Mouse (Mus musculus) MEL-GATA-1-ER (cell line): ENCODE data around the gene Sarm1.
"Not testable (repeated sequence)": the region's sequence is repeated elsewhere in the genome, so short reads cannot be mapped to it uniquely, and the experiment has no call there.

ENCODE experiments used
- DNase-seq: peaks from one replicate; pipeline ENCODE4 v3.0.0-alpha.2; 2012; ENCODE audit warnings: low read depth; ENCODE audit errors: extremely low read depth

Sarm1 gene

DNA sequence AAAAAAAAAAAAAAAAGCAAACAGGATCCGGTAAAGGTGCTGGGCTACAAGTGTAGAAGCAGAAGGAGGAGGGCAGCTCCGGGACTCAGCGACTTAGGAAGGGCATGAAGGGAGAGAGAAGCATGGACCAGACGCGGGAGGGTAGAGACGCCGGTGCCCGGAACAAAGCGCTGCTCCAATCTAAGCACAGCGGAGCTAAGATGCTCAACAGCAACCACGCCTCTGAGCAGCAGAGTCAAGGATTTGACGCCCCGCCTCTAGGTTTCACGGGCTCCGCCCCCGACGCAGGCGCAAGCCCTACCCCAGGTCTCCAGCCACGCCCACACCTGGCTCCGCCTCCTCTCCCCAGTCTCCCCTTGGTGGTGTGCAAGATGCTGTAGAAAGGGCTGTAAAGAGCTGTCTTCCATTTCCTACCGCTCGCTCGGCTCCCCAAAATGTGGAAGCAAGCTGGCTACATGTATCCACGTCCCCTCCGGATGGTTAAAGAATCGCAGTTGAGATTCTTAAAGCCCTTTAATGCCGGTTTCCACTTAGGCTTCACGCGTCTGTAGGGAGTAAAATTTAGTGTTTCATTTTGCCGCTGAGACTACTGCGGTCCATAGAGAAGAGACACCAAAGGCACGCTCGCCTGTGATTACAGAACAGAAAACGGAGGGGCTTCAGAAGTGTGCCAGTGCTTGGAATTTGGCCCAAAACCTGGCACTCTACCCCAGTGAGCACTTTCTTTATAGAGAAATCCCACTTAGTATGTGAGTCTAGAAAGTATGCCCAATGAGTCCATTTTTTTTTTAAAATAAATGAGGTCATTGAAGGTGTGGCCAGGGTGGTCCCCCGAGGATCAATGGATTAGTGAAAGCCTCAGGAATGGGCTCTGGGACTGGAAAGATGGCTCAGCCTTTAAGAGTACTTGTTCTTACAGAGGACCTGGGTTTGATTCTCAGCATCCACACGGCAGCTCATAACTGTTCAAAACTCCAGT is at the start of gene Sarm1:
Gene Sarm1 (minus strand): TSS at position 211 of the 979 bp plus-strand sequence.
- peak; percentile 85 for DNase-seq

DNA sequence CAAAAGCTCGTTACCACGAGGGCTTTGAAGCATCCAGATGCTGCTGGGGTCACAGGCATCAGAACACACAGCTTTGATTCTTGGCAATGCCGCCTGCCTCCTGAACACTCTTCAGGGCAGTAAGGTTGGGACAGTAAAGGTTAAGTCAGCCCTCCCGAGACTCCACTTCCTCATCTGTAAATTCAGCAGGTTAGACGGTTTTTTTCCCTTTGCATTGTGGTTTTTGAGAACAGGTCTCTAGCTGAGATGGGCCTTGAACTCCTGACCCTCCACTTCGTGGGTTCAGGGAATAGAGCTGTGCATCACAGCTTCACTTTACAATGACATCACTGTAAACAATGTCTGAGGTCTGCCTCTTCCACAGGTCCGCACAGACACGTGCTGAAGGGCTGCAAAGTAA is 47.6 kb upstream of the Sarm1 start:
- DNase-seq = no peak

DNA sequence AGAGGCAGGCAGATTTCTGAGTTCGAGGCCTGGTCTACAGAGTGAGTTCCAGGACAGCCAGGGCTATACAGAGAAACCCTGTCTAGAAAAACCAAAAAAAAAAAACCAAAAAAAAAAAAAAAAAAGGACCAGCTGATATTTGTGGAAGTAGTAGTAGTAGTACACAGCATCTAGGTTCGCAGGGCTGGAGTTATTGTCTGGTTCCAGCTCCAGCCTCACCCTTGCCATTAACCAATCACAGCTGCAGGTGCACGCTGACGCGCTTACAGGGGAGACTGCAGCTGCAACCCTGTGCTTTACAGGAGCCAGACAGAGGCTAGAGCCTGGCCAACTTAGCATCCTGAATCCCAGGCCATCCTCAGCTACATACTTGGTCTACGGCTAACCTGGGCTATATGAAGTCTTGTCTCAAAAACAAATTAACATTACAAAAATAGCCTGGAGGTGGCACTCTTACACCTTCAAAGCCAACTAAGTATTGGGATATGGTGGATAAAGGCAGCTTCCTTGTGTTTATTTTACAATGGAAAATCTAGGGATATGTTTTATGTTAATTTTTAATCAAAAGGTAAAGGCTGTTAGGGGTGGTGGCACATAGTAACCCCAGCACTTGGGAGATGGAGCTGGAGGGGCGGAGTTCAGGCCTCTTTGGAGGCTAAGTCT is 47.0 kb upstream of the Sarm1 start:
- DNase-seq = no peak

DNA sequence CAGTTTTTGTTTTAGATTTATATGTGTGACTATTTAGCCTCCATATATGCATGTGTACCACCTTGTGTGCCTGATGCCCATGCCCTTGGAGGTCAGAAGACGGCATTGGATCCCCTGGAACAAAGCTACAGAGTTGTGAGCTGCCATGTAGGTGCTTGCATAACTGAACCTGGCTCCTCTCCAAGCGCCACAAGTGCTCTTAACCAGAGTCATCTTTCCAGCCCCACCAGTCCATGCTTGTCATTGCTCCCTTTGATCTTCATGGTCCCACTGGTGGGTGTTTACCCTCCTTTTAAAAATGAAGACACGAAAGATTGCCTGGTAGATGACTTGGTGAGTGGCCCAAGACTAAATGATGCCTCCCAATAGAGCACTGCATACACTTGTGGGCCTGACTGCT is 42.8 kb upstream of the Sarm1 start:
- no peak for DNase-seq

DNA sequence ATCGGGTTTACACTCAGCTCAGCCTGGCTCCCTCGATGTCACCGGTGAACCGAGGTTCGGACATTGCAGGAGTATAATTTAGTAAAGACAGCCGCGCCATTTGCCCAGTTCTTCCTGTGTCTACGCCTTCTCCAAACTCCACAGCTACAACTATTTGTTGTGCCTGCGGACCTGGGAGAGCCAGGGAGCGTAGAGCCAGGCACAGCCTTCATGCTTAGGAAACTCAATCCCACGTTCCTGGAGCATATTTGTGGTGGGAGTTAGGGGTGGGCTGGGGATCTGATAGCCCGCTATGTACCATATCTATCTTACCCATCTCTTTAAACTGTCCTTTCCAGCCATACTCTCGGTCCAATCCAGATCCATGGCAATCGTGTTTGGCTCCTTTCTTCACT is 39.1 kb upstream of the Sarm1 start:
- no peak for DNase-seq

DNA sequence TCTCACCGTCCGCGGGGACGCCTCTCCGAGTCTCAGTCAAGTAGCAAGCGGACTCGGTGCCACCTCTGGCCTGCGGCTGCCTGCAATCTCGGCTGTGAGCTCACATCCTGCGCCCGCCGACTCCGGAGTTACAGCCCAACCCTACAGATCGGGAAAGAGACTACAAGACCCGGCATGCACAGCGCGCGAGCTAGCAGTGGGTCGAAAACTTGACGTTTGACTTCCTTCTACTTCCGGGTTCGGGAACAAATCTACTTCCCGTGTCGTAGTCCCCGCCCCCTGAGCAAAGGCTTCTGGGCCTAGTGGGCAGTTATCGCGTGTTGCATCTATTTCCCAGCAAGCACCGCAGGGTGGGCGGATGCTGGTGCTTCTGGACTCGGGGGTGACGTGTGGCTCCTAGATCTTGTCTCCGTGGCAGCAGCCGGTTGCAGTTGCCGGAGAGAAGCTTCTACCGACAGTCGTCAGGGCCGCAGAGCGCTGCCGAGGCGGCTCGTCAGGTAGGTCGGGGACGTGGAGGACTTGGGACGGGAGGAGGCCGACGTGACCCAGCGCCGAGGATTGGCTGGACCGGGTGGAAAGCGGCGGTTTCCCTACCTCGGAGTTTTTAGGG is 38.6 kb upstream of the Sarm1 start, which contains the start of the genes Tnfaip1 and Ift20:
Gene Tnfaip1 (minus strand): TSS at position 253 of the 610 bp plus-strand sequence.
Gene Ift20 (plus strand): TSS at position 282 of the 610 bp plus-strand sequence.
- peak; percentile 99 for DNase-seq

DNA sequence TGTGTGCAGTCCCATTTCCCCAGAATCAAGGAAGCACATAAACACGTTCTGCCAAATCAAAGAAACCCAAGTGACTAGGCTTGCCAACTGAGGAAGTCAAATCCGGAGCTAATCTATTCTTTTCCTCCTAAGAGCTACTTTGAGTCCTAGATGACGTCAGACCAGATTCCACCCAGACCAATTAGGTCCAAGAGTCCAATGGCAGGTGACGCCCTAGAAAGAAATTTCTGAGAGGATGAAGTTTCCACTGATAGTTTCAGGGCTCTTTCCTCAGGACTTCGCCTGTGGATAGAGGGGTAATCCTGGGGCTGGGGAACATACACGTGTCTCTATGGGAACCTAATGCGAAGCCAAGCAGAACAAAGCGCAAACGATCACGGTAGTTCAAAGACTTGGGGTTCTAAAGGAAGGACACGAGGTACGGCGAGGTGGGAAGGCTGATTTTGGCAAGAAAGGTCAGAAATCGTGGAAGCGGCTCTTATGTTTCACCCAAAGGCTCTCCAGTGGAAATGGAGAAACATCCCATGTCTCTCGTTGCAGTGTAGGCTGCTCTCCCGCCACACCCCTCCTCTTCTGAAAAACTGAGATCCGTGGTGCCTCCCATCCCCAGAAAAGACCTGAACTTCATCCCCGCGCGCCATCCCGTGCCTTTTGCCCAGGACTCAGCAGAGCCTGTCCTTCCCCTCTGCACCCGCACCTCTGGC is 38.0 kb upstream of the Sarm1 start:
- no peak for DNase-seq

DNA sequence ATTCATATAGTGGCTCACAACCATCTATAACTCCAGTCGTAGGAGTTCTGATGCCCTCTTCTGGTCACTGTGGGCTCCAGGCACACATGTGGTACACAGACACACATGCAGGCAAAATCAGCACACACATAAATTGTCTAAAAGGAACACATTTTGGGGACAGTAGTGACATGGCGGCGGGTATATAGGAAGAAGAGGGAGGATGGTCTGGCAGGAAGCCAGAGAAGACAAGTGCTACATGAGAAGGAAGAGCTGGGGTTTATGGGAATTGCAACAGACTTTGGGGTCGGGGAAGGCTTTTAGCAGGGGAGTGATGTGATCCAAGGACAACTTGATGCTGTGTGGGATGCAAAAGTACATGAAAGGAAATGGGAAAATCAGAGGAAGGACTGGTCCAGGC is 37.0 kb upstream of the Sarm1 start:
- no peak for DNase-seq

DNA sequence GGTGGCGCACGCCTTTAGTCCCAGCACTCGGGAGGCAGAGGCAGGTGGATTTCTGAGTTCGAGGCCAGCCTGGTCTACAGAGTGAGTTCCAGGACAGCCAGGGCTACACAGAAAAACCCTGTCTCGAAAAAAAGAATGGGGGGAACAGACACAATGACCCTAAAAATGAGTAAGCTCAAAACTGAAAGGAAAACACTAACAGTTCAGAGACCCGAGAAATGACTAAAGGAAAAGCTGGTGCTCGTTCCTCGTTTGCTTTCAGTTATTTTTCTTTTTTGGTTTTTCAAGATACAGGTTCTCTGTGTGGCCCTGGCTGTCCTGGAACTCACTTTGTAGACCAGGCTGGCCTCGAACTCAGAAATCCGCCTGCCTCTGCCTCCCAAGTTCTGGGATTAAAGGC is 34.0 kb upstream of the Sarm1 start:
- DNase-seq = not testable (repeated sequence)

DNA sequence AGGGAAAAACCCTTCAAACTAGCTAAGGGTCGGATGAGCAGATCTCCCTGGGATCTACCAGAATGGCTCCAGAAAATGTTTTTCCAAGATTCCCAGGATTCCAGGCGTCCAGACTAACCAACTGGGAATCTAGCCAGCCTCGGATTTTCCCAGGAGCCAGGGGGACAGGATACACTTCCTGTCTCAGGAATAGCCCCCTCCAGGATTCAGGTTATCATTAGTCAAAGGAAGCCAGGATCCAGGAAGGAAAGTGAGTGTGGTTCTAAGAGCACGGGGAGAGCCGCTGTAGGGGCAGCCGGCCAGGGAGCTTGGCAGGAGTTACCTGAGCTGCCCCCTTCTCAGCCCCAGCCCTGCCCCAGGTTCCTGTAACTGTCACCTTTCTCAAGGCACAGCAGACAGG is 33.5 kb upstream of the Sarm1 start:
- DNase-seq = no peak

DNA sequence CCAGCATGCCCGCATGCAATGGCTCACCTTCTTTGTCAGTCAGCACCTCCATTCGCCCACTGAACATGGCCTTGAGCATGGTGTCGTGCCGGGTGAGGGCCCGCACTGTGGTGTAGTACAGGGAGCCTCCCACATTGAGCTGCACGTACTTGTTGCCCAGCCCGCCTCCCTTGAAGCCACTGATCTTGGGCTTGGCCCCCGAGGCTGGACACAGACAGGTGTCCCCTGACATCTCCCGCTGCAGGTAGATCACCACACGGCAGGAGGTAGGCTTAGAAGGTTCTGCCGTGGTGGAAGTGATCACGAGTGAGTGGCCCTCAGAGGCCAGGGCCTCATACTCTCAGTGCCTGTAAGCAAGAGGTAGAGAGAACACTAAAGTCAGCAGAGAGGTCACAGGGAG is 32.4 kb upstream of the Sarm1 start:
- DNase-seq = no peak

DNA sequence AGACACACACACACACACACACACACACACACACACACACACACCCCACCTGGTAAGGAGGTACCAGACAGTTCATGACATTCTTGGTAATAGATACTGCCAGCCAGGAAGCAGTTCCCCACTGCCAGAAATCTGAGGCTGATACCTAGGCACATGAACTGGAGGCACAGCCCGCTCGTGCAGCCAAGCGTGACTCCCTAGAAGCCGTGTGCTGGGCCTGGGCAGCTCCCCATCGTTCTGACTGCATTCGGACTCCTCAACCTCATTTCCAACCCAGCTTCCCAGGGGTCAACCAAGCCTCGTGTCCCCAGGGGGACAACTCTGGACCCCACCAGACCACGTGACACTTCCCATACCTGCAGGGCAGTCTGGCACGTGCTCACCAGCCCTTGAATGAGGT is 31.2 kb upstream of the Sarm1 start:
- no peak for DNase-seq

DNA sequence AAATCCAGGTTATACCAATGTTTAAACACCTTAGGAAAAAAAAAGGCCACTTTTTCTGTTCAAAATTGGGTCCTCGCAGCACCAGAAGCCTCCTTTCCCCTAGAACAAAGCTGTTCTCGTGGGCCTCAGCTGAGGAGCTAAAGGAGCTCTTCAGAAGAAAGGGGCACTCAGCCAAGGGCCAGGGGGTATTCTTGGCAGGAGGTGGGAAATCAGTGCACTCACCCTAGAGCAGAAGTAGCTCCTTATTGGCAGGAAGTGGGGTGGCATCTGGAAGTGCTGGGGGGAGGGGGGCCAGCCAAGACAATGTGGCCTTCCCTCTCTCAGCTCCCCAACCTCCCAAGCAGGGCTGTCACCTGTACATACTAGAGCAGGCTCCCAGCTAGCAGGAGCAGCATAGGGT is 27.3 kb upstream of the Sarm1 start:
- DNase-seq = no peak

DNA sequence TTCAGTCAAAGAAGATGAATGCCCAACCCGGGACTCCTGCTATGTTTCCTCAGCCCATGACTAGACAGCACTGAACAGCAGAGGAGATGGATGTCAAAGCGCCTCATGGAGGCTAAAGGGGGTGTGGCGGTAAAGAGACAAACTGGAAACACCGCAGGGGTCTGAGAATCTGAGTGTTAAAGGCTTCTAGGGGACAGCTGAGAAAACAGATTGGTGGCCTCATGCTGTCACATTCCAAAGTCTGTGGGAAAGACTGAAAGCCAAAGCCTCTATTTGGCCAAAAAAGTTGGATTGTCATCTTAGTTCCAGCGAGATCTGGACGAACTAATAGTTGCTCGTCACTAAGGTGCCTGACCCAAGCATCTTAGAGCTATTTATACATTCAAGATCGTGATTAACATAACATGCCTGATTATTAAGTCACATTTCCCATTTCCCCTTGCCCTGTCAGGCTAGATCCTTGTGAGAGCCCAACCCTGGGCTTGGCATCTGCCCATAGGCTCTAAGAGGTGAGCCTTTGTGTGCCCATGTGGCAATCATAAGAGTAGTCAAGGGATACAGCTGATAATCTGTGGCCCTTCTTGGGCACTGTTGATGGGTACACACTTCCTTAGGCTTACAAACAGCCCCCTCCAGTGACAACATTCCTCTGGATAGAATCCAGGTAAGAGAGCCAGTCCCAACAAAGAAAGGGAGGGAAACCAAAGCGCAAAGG is 25.8 kb upstream of the Sarm1 start:
- DNase-seq = no peak

DNA sequence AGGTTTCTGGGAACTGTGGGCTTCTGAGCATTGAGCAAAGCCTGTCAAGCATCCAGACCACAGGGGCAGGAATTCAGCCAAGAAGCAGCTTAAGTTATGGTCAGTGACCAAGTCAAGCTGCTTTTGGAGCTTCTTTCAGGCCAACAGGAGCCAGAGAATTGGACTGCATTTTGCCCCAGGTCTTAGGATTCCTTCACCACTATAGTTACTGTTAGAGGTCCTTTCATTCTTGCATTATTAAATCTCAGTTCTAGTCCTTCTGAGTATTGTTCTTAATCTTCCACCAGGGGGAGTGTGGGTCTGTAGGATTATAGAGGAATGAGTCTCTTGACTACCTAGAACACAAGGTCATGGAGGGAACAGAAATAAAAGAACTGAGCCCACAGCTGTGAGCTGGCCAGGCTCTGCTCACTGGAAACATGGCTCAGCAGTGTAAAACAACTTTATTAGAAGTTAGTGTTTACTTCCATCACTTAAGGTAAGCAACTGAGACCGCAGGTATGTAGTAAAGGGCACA is 25.0 kb upstream of the Sarm1 start:
- DNase-seq = no peak

DNA sequence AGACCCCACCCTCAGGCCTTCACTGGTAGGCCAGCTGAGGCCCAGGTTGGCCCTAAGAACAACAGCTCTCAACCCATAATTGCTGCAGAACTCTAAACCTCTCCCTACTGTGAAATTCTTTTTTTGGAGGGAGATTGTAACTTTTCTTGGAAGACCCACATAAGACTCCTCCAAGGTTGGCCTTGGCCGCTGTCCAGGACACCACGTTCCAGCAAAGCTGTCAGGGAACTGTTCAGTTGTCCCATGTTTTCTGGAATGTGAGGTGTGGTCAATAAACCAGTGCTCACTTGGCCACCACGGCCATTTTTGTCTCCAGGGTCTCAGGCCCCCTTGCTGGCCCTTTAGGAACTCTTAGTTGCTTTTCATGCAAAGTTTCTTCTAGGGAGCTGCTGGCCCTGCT is 24.3 kb upstream of the Sarm1 start:
- DNase-seq = no peak

DNA sequence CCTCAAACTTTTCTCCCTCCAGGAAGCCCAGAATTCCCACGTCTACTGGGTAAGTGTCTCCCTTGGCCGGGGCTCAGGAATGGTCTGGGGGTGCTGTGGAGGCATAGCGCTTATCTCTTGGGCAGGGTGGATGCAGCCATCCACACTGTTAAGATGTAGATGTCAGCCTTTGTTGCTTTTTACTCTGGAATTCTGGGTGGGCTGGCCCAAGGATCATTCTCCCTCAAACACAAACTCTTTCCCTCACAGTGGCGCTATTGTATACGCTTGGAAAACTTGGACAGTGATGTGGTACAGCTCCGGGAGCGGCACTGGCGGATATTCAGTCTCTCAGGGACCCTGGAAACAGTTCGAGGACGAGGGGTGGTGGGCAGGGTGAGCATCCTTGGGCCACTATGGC is 21.4 kb upstream of the Sarm1 start:
- DNase-seq = no peak

DNA sequence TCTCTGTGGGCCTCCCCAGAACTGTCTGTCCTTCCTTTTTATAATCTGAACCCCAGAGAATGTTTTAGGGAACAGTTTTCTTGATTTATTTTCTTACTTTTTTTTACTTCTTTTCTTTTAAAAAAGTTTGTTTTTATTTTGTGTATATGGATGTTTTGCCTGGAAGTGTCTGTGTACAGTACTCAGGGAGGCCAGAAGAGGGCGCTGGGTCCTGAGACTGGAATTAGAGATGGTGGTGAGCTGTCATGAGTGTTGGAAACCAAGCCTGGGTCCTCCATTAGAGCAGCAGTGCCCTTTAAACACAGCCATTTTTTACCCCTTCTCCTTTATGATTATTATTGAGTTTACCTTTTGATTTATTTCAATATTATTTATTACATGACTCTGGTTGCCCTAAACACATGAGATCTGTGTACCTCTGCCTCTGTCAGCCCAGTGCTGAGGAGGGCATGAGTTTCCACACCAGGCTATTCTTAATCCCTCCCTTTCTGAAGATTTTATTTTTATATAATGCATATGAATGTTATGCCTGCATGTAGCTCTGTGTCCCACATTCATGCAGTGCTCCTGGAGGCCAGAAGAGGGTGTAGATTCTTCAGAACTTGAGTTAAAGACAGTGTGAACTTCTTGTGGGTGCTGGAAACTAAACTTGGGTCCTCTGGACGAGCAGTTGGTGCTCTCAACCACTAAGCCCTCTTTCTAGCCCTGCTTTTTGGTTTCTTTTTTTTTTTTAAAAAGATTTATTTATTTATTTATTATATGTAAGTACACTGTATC is 18.2 kb upstream of the Sarm1 start:
- no peak for DNase-seq

DNA sequence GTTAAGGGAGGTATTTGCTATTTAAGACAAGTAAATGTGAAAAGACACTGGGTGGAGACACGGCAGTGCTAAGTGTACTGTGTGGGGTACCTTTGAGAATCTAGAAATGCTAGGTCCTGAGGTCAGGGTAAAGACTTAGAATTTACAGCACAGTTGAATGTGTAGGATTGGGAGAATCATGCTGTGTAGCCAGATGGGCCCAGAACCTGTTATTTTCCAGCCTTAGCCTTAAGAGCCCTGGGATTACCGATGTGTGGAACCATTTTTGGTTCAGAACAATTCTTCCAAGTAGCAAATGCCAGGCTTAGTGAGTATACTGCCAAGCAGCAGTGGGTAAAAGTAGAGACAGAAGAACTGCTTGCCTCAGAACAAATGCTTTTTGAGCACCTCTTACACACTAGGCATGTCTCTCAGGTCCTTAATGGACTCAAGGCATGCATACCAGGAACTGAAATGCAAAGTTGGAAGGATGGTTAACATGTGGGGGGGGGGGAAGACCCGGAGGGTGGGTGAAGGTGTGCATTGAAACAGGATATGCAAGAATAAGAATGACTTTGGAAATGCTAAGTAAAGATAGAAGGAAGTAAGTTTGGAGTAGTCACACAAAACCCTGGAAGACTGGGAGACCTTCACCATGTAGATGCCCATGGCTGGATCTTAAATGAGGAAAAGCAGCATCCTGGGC is 15.7 kb upstream of the Sarm1 start:
- no peak for DNase-seq
